In the genomic region with DNA sequence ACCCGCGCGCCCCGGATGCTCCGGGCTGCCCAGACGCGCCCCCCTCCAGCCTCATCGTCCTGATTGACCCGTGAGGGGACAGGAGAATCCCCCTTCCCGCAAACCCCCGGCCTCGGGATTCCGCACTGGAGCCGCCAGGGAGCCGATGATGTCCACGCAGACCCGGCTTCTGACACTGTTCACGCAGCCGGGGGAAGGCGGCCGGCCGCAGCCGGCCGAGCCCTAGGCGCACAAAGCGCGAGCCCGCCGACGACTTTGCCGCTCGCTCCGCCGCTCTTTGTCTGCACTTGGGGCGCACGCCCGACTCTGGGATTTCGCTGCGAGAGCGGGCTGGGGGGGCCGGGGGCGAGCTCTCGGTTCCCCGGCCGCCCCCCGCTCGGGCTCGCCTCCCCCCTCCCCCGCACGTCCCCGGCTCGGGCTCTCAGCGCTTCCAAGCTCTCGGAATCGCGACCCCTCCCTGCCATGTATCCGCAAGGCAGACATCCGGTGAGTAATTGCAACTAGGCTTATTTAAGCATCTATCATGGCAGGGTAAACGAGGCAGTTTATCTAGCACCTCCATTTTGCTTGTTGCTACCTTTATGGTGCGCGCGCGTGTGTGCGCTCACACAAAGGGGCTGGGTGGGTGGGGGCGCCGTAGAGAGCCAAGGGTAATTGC, we compare ENCODE assay signal across 8 mouse cellular contexts. TPM values are rescaled to one million over a fixed set of nuclear protein-coding genes. Genes with fewer than 3 reads are reported as not detected.
DNase-seq lines count a peak whose midpoint lies in the region; ATAC-seq and TF ChIP-seq lines count a peak whose summit lies in the region.

No protein-coding gene starts in this region.

- H3K9ac ChIP-seq in MEL (ENCODE audit: control insufficient read depth, low read depth, low read length, poor library complexity, severe bottlenecking), result peak overlapping the region; percentile 88
- peak overlapping the region; percentile 86 for H3K9ac ChIP-seq in heart, embryonic 14.5 days (ENCODE audit: low read length)
- H3K9ac ChIP-seq in midbrain, embryonic 16.5 days (ENCODE audit: low read depth, low read length), result peak overlapping the region; percentile 97
- H3K9ac ChIP-seq in stomach, embryonic 16.5 days (ENCODE audit: low read length), result peak overlapping the region; percentile 97

- no peaks in the 10 kb centered on the region for H3K9me3 ChIP-seq in MEL (replicated peaks; ENCODE audit: insufficient read depth, low read length)
- H3K9me3 ChIP-seq in heart, embryonic 14.5 days (ENCODE audit: control insufficient read depth, low read length), result no peaks in the 10 kb centered on the region
- H3K9me3 ChIP-seq in midbrain, embryonic 16.5 days (replicated peaks; ENCODE audit: control insufficient read depth, low read length, poor library complexity, severe bottlenecking), result no peaks in the 10 kb centered on the region
- no peaks in the 10 kb centered on the region for H3K9me3 ChIP-seq in stomach, embryonic 16.5 days (replicated peaks; ENCODE audit: control insufficient read depth, low read length)

- TF ChIP-seq EP300 in MEL (IDR thresholded peaks at IDR 0.05; ENCODE audit: low read depth in 1 of 2, low read length in 2 of 2), result no peak

- H3K36me3 ChIP-seq in MEL (ENCODE audit: control insufficient read depth in 1 of 2, insufficient read depth in 2 of 2, low read length in 2 of 2), result peaks cover 5 to 40% of the 10 kb centered on the region in 2 experiments
- H3K36me3 ChIP-seq in heart, embryonic 14.5 days (ENCODE audit: control insufficient read depth, insufficient read depth, low read length), result peaks cover 16% of the 10 kb centered on the region
- no peaks in the 10 kb centered on the region for H3K36me3 ChIP-seq in midbrain, embryonic 16.5 days (ENCODE audit: control insufficient read depth, insufficient read depth, low read length)
- 0 out of 2 replicates have a peak, but pooled peaks cover 3% of the 10 kb centered on the region for H3K36me3 ChIP-seq in stomach, embryonic 16.5 days (ENCODE audit: control insufficient read depth, insufficient read depth, low read length)

- H3K4me3 ChIP-seq in MEL (ENCODE audit: control insufficient read depth in 1 of 2, insufficient read depth in 1 of 2, low read depth in 2 of 2, low read length in 2 of 2), result peak overlapping the region; percentile 74 to 87
- H3K4me3 ChIP-seq in heart, embryonic 14.5 days (ENCODE audit: control insufficient read depth in 1 of 2, insufficient read depth in 1 of 2, low read depth in 1 of 2, low read length in 2 of 2), result peak overlapping the region; percentile 60 to 74
- H3K4me3 ChIP-seq in midbrain, embryonic 16.5 days (ENCODE audit: low read depth, low read length), result peak overlapping the region; percentile 83
- H3K4me3 ChIP-seq in stomach, embryonic 16.5 days (replicated peaks; ENCODE audit: low read length), result peak overlapping the region; percentile 91

- no peak for TF ChIP-seq RAD21 in MEL (IDR thresholded peaks at IDR 0.05; ENCODE audit: low read depth, low read length)

- H3K27ac ChIP-seq in MEL (ENCODE audit: control insufficient read depth, low read depth, low read length), result peak overlapping the region; percentile 75
- peak overlapping the region; percentile 67 to 69; a peak in 3 of 4 replicates for H3K27ac ChIP-seq in heart, embryonic 14.5 days (replicated peaks in 1 of 2; ENCODE audit: control insufficient read depth in 1 of 2, insufficient read depth in 1 of 2, low read depth in 2 of 2, low read length in 2 of 2)
- peak overlapping the region; percentile 93 for H3K27ac ChIP-seq in midbrain, embryonic 16.5 days (ENCODE audit: low read length)
- H3K27ac ChIP-seq in stomach, embryonic 16.5 days (ENCODE audit: low read length), result peak overlapping the region; percentile 97

- no peak for TF ChIP-seq POLR2A in MEL (IDR thresholded peaks at IDR 0.05; ENCODE audit: control insufficient read depth in 1 of 2, insufficient read depth in 1 of 2, low read depth in 1 of 2, low read length in 2 of 2, poor library complexity in 1 of 2)

- peaks cover 22 to 45% of the 10 kb centered on the region in 2 experiments for H3K4me1 ChIP-seq in MEL (ENCODE audit: control insufficient read depth in 1 of 2, insufficient read depth in 2 of 2, low read length in 2 of 2)
- peaks cover 29 to 74% of the 10 kb centered on the region in 2 experiments for H3K4me1 ChIP-seq in heart, embryonic 14.5 days (ENCODE audit: control insufficient read depth in 2 of 2, insufficient read depth in 2 of 2, low read length in 2 of 2)
- H3K4me1 ChIP-seq in midbrain, embryonic 16.5 days (ENCODE audit: control insufficient read depth, insufficient read depth, low read length), result peaks cover 55% of the 10 kb centered on the region
- H3K4me1 ChIP-seq in stomach, embryonic 16.5 days (ENCODE audit: control insufficient read depth, insufficient read depth, low read length), result peaks cover 57% of the 10 kb centered on the region

- peaks cover 51% of the 10 kb centered on the region for H3K79me2 ChIP-seq in MEL (ENCODE audit: control insufficient read depth, insufficient read depth, low read length, poor library complexity)

- intact Hi-C loops in left cerebral cortex, postnatal 36 days (cut with DNase I), result loop anchor here (1.0 to 10.0 kb wide), 11 partner anchors 28 to 524 kb away; no protein-coding TSS in a partner anchor

- H3K4me2 ChIP-seq in heart, embryonic 14.5 days (ENCODE audit: low read length), result peak overlapping the region; percentile 96
- H3K4me2 ChIP-seq in midbrain, embryonic 16.5 days (ENCODE audit: low read length), result peak overlapping the region; percentile 94
- H3K4me2 ChIP-seq in stomach, embryonic 16.5 days (ENCODE audit: low read depth, low read length), result peak overlapping the region; percentile 89

- WGBS in heart, embryonic 14.5 days, result under 1% methylated on average over 64 of the region's 66 CpGs
- whole genome bisulfite sequencing in midbrain, embryonic 16.5 days, result 0% methylated on average over 62 of the region's 66 CpGs
- under 1% methylated on average over 65 of the region's 66 CpGs for WGBS in stomach, embryonic 16.5 days

- no peaks in the 10 kb centered on the region; a peak in 1 of 4 replicates for H3K27me3 ChIP-seq in MEL (ENCODE audit: control insufficient read depth in 1 of 2, insufficient read depth in 2 of 2, low read length in 2 of 2)
- H3K27me3 ChIP-seq in heart, embryonic 14.5 days (ENCODE audit: control insufficient read depth, insufficient read depth, low read length), result peaks cover 43% of the 10 kb centered on the region
- H3K27me3 ChIP-seq in midbrain, embryonic 16.5 days (ENCODE audit: control insufficient read depth, insufficient read depth, low read depth, low read length), result no peaks in the 10 kb centered on the region
- no peaks in the 10 kb centered on the region for H3K27me3 ChIP-seq in stomach, embryonic 16.5 days (ENCODE audit: control insufficient read depth, insufficient read depth, low read length)

- TF ChIP-seq CTCF in MEL (IDR thresholded peaks at IDR 0.05 in 2 of 3, conservative IDR thresholded peaks at IDR 0.05 in 1 of 3; ENCODE audit: control insufficient read depth in 1 of 3, insufficient read depth in 1 of 3, low read depth in 2 of 3, low read length in 3 of 3, poor library complexity in 1 of 3, severe bottlenecking in 1 of 3), result no peak

- no peak for ATAC-seq in cerebellum, adult (ENCODE audit: insufficient number of reproducible peaks, low FRiP score, low TSS enrichment)
- no peak for ATAC-seq in heart, embryonic 14.5 days (ENCODE audit: insufficient number of reproducible peaks, insufficient read depth, low FRiP score, low read depth)
- no peak for ATAC-seq in midbrain, embryonic 16.5 days
- no peak for ATAC-seq in stomach, embryonic 16.5 days (ENCODE audit: insufficient read depth, low FRiP score)

- peak; percentile 59 for DNase-seq in cerebellum, adult 11 months
- DNase-seq in MEL (ENCODE audit: low read depth, low spot score), result peak; percentile 71
- peak; percentile 76 for DNase-seq in embryo, embryonic 10 days (ENCODE audit: low spot score)
- DNase-seq in left cerebral cortex, postnatal 36 days (ENCODE audit: low spot score in 2 of 2), result peak; percentile 45 to 54

TF ChIP-seq in MEL, 35 proteins besides CTCF, POLR2A, EP300 and RAD21:
- TF ChIP-seq KAT2A (conservative IDR thresholded peaks at IDR 0.05; ENCODE audit: low read depth, low read length) (no peak), BHLHE40 (IDR thresholded peaks at IDR 0.05; ENCODE audit: borderline replicate concordance, low read depth, low read length) (no peak), MYC (IDR thresholded peaks at IDR 0.05; ENCODE audit: low read depth, low read length) (no peak), UBTF (IDR thresholded peaks at IDR 0.05; ENCODE audit: borderline replicate concordance, insufficient read depth, low read depth, low read length) (0 out of 2 replicates have a peak, but pooled peaks have one; percentile 5), ZMIZ1 (IDR thresholded peaks at IDR 0.05; ENCODE audit: low read depth, low read length) (no peak), SIN3A (IDR thresholded peaks at IDR 0.05; ENCODE audit: low read length) (peak; percentile 34; the same call in 1 of the 2 replicates), GATA1 (IDR thresholded peaks at IDR 0.05; ENCODE audit: low read depth, low read length) (no peak)

RNA-seq across cellular contexts. Expression of a gene that starts 0.9 kb away (rescaled TPM):
- 20.3 and 28.4 TPM in 2 replicates for total RNA-seq in MEL (2012; rRNA removed)
- polyA plus RNA-seq in MEL (2012; ENCODE audit: insufficient read depth in 1 of 2, insufficient read length in 2 of 2, low read depth in 1 of 2, low replicate concordance in 2 of 2, missing spikeins in 1 of 2), result 10 to 100 TPM in 1 of 2 experiments, not detected in 1; 26.8 TPM
- polyA plus RNA-seq in heart, embryonic 14.5 days (2014; fragmentation: Nextera tagmentation; extraction: Ambion mirVana), result 5.2 and 6.4 TPM in 2 replicates
- total RNA-seq in left cerebral cortex, postnatal 36 days (2021), result 10 to 100 TPM; 57.6 to 67.1 TPM
- 27.4 and 29.7 TPM in 2 replicates for polyA plus RNA-seq in midbrain, embryonic 16.5 days (2015; fragmentation: Nextera tagmentation; extraction: Ambion mirVana)
- polyA plus RNA-seq in stomach, embryonic 16.5 days (2015; fragmentation: Nextera tagmentation; extraction: Ambion mirVana), result 20.2 and 21.4 TPM in 2 replicates
